11 mouse cellular contexts compared by ENCODE assay signal in genomic region chr1:88698131-88698530, GRCm38 (mm10). TPM values are rescaled to one million over a fixed set of nuclear protein-coding genes. Genes with fewer than 3 reads are reported as not detected.
A peak's percentile ranks its signal among the peaks of the same experiment; 100 is the strongest.
DNase-seq lines count a peak whose midpoint lies in the region; ATAC-seq and TF ChIP-seq lines count a peak whose summit lies in the region.
"Had no signal": no experiment of that assay in that cellular context is flagged by ENCODE, and none has a peak within 500 bp of the region (broad histone marks: within the 10 kb centered on the region; RNA-seq: fewer than 3 reads in every experiment).

No protein-coding gene starts in this region.

- intact Hi-C loops in heart, adult 2 months (cut with DNase I) = no loop called here

- 86% methylated on average over 6 of the region's 6 CpGs for WGBS in heart, embryonic 11.5 days (ENCODE audit: insufficient replicate concordance)
- WGBS in heart, adult 2 months = 75% methylated on average over 6 of the region's 6 CpGs
- WGBS in lung, postnatal 0 days = 69% methylated on average over 6 of the region's 6 CpGs
- 76% methylated on average over 6 of the region's 6 CpGs for WGBS in hindbrain, postnatal 0 days
- 87% methylated on average over 6 of the region's 6 CpGs for WGBS in stomach, embryonic 15.5 days

- no peak overlapping the region for H3K9ac ChIP-seq in heart, embryonic 11.5 days (ENCODE audit: low read depth, low read length)
- no peak overlapping the region for H3K9ac ChIP-seq in heart, adult 2 months (ENCODE audit: low read depth, low read length)
- H3K9ac ChIP-seq in lung, postnatal 0 days (replicated peaks; ENCODE audit: low read depth) = no peak overlapping the region
- H3K9ac ChIP-seq in hindbrain, postnatal 0 days (replicated peaks; ENCODE audit: low read length) = peak overlapping the region; percentile 18; the same call in 1 of the 2 replicates
- H3K9ac ChIP-seq in stomach, embryonic 15.5 days = no peak overlapping the region
- H3K9ac ChIP-seq: liver, embryonic 14.5 days had no signal

- no peak for ATAC-seq in heart, embryonic 11.5 days (replicated peaks; ENCODE audit: insufficient number of reproducible peaks, low FRiP score, low TSS enrichment)
- no peak for ATAC-seq in lung, postnatal 0 days
- no peak for ATAC-seq in hindbrain, postnatal 0 days
- no peak for ATAC-seq in stomach, embryonic 15.5 days (ENCODE audit: insufficient read depth, low FRiP score, low read depth)
- no peak for ATAC-seq in cerebellum, adult (ENCODE audit: insufficient number of reproducible peaks, low FRiP score, low TSS enrichment)

- no peak overlapping the region for H3K4me3 ChIP-seq in heart, embryonic 11.5 days (ENCODE audit: low read depth, low read length)
- H3K4me3 ChIP-seq in heart, adult 2 months = no peak overlapping the region
- H3K4me3 ChIP-seq in lung, postnatal 0 days (ENCODE audit: low read depth, low read length) = peak overlapping the region; percentile 80; the same call in 1 of the 2 replicates
- peak overlapping the region; percentile 92 for H3K4me3 ChIP-seq in hindbrain, postnatal 0 days (ENCODE audit: low read length)
- peak overlapping the region; percentile 8; the same call in 1 of the 2 replicates for H3K4me3 ChIP-seq in stomach, embryonic 15.5 days (replicated peaks)

- H3K36me3 ChIP-seq in heart, embryonic 11.5 days (ENCODE audit: control insufficient read depth, insufficient read depth, low read length) = no peaks in the 10 kb centered on the region
- H3K36me3 ChIP-seq in heart, adult 2 months (ENCODE audit: control insufficient read depth, insufficient read depth, low read length) = no peaks in the 10 kb centered on the region
- H3K36me3 ChIP-seq in lung, postnatal 0 days (ENCODE audit: insufficient read depth, low read length) = no peaks in the 10 kb centered on the region
- no peaks in the 10 kb centered on the region; the same call in 1 of the 2 replicates for H3K36me3 ChIP-seq in hindbrain, postnatal 0 days (ENCODE audit: insufficient read depth, low read length)
- no peaks in the 10 kb centered on the region for H3K36me3 ChIP-seq in stomach, embryonic 15.5 days

- H3K79me2 ChIP-seq in heart, adult 2 months (replicated peaks; ENCODE audit: control insufficient read depth, insufficient read depth, low read length) = no peaks in the 10 kb centered on the region; the same call in 1 of the 2 replicates

- DNase-seq in heart, adult 2 months = no peak
- no peak for DNase-seq in lung, postnatal 0 days (ENCODE audit: low spot score)
- DNase-seq in lung, postnatal 25 days (ENCODE audit: low spot score) = no peak
- no peak for DNase-seq in hindbrain, postnatal 0 days (ENCODE audit: low spot score)
- DNase-seq in right cerebral cortex, postnatal 25 days = no peak
- DNase-seq: cerebellum, adult 8-10 months; kidney, postnatal 25 days had no signal

- peaks cover 2% of the 10 kb centered on the region for H3K4me1 ChIP-seq in heart, embryonic 11.5 days (ENCODE audit: control insufficient read depth, insufficient read depth, low read length)
- peaks cover 5% of the 10 kb centered on the region for H3K4me1 ChIP-seq in heart, adult 2 months (ENCODE audit: control insufficient read depth, insufficient read depth, low read length)
- no peaks in the 10 kb centered on the region for H3K4me1 ChIP-seq in lung, postnatal 0 days (ENCODE audit: insufficient read depth, low read depth, low read length)
- 0 out of 2 replicates have a peak, but pooled peaks cover 9% of the 10 kb centered on the region for H3K4me1 ChIP-seq in hindbrain, postnatal 0 days (ENCODE audit: insufficient read depth, low read length)
- peaks cover 6% of the 10 kb centered on the region; the same call in 1 of the 2 replicates for H3K4me1 ChIP-seq in stomach, embryonic 15.5 days

- no peak overlapping the region for H3K27ac ChIP-seq in heart, embryonic 11.5 days (ENCODE audit: low read depth, low read length)
- no peak overlapping the region for H3K27ac ChIP-seq in heart, adult 2 months
- H3K27ac ChIP-seq in lung, postnatal 0 days (ENCODE audit: low read length) = no peak overlapping the region
- H3K27ac ChIP-seq in hindbrain, postnatal 0 days = no peak overlapping the region
- no peak overlapping the region for H3K27ac ChIP-seq in stomach, embryonic 15.5 days
- H3K27ac ChIP-seq: liver, embryonic 14.5 days had no signal

- H3K27me3 ChIP-seq in heart, embryonic 11.5 days (ENCODE audit: control insufficient read depth, insufficient read depth, low read length) = no peaks in the 10 kb centered on the region
- no peaks in the 10 kb centered on the region for H3K27me3 ChIP-seq in heart, adult 2 months (ENCODE audit: control insufficient read depth, insufficient read depth, low read length)
- no peaks in the 10 kb centered on the region for H3K27me3 ChIP-seq in lung, postnatal 0 days (replicated peaks; ENCODE audit: insufficient read depth, low read length)
- no peaks in the 10 kb centered on the region for H3K27me3 ChIP-seq in hindbrain, postnatal 0 days (ENCODE audit: insufficient read depth, low read length)
- H3K27me3 ChIP-seq in stomach, embryonic 15.5 days (replicated peaks) = no peaks in the 10 kb centered on the region

- TF ChIP-seq POLR2A in heart, adult 2 months (IDR thresholded peaks at IDR 0.05; ENCODE audit: insufficient read depth, low read depth, low read length) = no peak

- no peak for TF ChIP-seq CTCF in heart, adult 2 months (IDR thresholded peaks at IDR 0.05)
- no peak for TF ChIP-seq CTCF in lung, postnatal 0 days (IDR thresholded peaks at IDR 0.05)
- no peak for TF ChIP-seq CTCF in hindbrain, postnatal 0 days (IDR thresholded peaks at IDR 0.05; ENCODE audit: low read depth)

- no peak for TF ChIP-seq EP300 in heart, adult 2 months (IDR thresholded peaks at IDR 0.05; ENCODE audit: insufficient read depth, low read depth, low read length)
- no peak for TF ChIP-seq EP300 in lung, postnatal 0 days (IDR thresholded peaks at IDR 0.05)

- no peaks in the 10 kb centered on the region for H3K9me3 ChIP-seq in heart, embryonic 11.5 days (replicated peaks; ENCODE audit: control insufficient read depth, low read length)
- H3K9me3 ChIP-seq in lung, postnatal 0 days (ENCODE audit: low read length) = no peaks in the 10 kb centered on the region
- no peaks in the 10 kb centered on the region for H3K9me3 ChIP-seq in hindbrain, postnatal 0 days (ENCODE audit: low read length)
- H3K9me3 ChIP-seq in stomach, embryonic 15.5 days = no peaks in the 10 kb centered on the region

- H3K4me2 ChIP-seq in heart, embryonic 11.5 days = peak overlapping the region; percentile 91; the same call in 1 of the 2 replicates
- peak overlapping the region; percentile 92 for H3K4me2 ChIP-seq in lung, postnatal 0 days (replicated peaks; ENCODE audit: low read depth, low read length)
- H3K4me2 ChIP-seq in hindbrain, postnatal 0 days (ENCODE audit: low read depth, low read length) = peak overlapping the region; percentile 67
- H3K4me2 ChIP-seq in stomach, embryonic 15.5 days = peak overlapping the region; percentile 81

RNA-seq across cellular contexts. Expression of gene Arl4c, which starts 3.9 kb away (rescaled TPM):
- polyA plus RNA-seq in heart, embryonic 11.5 days (2014; fragmentation: Nextera tagmentation; extraction: Ambion mirVana) = 3.0 and 4.4 TPM in 2 replicates
- total RNA-seq in heart, adult 2 months (2021) = 1 to 10 TPM; 4.5 to 4.9 TPM
- polyA plus RNA-seq in heart, adult 2 months (2012; rRNA removed) = 3.4 and 3.6 TPM in 2 replicates
- 24.9 and 28.1 TPM in 2 replicates for polyA plus RNA-seq in lung, postnatal 0 days (2015; fragmentation: Nextera tagmentation; extraction: Ambion mirVana)
- total RNA-seq in hindbrain, postnatal 0 days (2014; rRNA removed) = 69.3 and 83.8 TPM in 2 replicates
- polyA plus RNA-seq in hindbrain, postnatal 0 days (2015; fragmentation: Nextera tagmentation; extraction: Ambion mirVana) = 33.4 and 34.7 TPM in 2 replicates
- 10.5 and 11.8 TPM in 2 replicates for polyA plus RNA-seq in stomach, embryonic 15.5 days (2015; fragmentation: Nextera tagmentation; extraction: Ambion mirVana)

Comparison
In these comparisons a context has a peak if more than half of its experiments do, and no peak if none do; other contexts are left out.
1. H3K4me3 ChIP-seq: peak in lung, postnatal 0 days (single experiment), hindbrain, postnatal 0 days (single experiment) and stomach, embryonic 15.5 days (single experiment); none in heart, embryonic 11.5 days (single experiment) and heart, adult 2 months (single experiment).
2. Peak in every context shown above with its lines, with median percentiles within 50 percentile points of each other: H3K4me2 ChIP-seq.